Mouse (Mus musculus) neural tube, embryonic 10.5 days (tissue): Measurements from ENCODE around the gene Ppp1r9a.

ENCODE experiments used
- DNase-seq: peaks from one replicate; pipeline ENCODE4 v3.0.0-alpha.2; 2017; ENCODE audit warnings: low spot score; ENCODE audit errors: extremely low spot score

Ppp1r9a gene

DNA sequence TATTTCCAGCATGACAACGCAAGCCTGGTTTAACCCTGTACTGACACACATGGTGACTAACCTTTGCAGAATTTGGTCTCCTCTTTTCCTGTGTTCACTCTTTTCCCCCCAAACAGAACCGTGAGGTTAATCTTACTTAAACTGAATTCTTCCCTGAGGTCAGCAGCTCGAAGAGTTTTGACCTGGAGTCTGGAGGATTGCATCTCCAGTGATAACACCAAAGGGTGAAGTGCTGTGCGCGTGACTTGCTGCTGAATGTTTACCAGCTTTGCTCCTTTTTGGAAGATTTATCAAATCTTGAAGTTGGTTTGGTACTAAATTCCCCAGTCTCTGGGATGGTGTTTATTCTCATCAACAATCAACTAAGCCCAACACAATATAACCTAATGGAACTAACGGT lies 252.1 kb downstream of the Ppp1r9a start:
- DNase-seq = no peak

DNA sequence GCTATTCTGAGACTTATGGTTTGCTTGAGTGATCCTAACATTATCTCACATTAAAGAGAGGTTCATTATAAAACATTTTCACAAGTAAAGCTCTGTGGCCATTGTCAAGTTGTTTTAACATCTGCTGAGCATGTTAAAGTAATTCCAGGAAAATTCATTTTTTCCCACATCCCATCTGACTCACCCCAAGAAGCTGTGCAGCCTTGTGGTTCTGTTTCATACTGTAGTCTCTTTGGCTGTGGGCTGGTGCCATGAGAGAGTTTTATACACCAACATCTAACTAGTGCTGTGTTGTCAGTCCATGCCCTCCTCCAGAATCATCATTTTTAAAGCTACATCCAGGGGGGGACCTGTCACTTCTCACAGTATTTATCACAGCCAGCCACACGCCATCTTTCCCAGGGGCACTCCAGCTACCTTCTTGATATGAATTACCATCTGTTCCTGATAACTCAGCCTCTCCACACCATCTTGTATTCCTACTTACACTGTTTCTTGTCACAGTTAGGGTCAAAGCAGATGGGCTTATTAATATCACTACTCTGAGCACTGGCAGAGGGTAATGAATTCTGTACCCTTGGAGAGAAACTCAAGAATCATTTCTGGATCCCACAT lies 252.7 kb downstream of the Ppp1r9a start:
- no peak for DNase-seq

DNA sequence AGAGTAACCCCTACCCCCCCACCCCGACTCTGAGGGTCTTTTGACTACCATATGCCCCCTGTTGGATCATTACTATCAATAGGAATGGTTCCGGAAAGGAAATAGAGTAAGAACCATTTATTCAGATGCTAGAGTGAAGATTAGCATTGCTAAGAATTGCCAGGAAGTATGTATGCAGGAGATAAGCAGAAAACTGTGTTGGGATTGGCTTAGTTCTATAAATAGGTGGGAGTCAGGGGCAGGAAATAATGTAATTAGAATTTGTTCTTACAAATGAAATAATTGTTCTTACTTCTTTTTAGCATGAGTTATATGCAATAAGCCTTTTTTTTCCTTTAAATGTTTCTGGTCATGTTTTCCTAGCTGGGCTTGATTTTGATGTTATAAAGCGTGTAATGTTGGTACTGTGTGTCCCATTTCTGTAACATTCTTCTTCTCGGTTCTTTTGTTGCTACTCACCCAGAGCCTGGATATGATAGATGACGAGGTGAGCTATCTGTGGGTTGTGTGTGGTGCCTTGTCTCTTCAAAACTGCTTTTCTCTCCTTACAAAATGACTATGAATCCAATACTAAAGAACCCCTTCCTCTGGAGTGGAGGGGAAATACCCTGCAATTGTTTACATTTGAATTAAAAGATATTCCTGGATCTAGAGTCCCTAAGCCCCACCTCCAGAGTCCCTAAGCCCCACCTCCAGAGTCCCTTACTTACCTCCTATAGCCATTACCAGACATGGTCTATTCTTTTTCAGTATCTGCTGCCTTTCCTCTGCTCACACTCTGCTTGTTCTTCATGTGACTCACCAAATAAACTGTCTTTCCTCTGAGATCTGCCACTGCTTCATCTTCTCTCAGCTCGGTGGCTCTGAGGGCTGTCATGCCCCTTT lies 254.1 kb downstream of the Ppp1r9a start:
- no peak for DNase-seq

DNA sequence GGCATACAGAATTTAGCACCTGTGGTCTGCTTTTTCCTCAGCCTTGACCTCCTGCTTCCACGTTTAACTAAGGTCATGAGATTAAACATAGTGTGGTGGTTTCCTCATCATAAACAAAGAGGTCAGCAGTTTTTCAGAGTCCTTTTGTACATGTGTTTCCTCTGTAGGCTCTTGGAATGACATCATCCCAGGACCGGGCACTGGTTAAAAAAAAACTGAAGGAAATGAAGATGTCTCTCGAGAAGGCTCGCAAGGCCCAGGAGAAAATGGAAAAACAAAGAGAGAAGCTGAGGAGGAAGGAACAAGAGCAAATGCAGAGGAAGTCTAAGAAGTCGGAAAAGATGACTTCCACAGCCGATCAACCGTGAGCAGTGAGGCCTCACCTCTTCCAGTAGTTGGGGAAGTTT lies 256.7 kb downstream of the Ppp1r9a start:
- no peak for DNase-seq

DNA sequence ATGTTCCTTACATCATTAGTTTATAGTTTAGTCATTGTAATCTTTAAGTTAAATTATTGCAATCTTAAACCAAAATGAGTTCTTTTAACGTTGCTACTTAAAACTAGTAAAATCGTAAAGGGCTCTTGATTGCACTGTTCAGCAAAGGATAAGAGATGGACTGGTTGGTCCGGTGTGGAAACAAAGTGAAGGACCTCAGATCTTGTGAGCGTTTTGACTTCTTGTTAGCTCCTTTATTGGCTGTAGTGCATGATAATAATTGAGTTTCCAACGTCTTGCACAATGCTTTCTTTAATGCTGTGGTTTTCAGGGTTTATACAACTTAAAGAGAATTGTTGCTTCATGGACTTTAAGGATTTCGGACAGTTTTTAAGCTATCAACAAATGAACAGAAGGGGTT lies 259.3 kb downstream of the Ppp1r9a start:
- no peak for DNase-seq

DNA sequence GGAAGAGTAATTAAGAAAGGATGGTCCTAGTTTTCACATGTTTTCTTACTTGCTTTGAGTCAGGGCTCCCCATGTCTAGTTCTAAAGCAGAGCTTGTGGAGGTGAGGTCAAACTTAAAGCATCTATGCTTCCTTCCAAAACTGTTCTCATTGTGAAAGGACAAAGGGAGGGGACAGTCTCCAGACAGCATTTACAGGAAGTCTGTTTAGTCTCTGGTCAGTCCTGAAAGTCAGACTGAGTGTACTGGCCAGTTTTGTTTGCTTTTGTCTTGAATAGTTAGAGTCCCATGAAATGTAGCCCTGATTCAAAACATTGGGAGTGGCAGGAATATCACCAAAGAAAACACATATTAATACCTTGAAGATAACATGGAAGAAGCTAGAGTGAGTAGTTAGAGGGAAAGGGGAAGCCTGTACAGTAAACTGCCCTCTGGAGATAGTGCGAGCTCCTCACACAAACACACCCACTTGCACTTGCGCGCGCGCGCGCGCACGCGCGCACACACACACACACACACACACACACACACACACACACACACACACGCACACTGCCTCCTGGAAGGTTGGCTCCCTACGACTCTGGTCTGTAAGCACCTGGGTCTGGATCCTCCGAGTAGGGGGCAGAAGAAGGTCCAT lies 260.9 kb downstream of the Ppp1r9a start:
- DNase-seq = no peak

DNA sequence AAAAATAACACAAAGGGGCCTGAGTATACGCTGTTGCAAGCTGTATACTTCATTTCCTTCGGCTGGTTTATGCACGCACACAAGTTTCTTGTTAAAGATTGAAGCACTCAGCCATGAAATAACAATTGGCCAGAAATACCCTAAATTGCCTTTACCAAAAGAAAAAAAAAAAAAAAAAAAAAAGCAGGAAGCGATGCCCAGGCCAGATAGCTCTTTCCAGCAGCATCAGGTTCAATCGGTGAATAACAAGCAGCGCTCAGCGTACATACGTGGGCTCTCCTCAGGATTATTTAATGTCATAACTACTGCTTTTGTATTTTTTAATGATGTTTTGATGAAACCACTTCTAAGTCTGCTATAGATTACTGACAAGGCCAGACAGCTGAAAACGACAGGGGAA lies 262.1 kb downstream of the Ppp1r9a start:
- no peak for DNase-seq

DNA sequence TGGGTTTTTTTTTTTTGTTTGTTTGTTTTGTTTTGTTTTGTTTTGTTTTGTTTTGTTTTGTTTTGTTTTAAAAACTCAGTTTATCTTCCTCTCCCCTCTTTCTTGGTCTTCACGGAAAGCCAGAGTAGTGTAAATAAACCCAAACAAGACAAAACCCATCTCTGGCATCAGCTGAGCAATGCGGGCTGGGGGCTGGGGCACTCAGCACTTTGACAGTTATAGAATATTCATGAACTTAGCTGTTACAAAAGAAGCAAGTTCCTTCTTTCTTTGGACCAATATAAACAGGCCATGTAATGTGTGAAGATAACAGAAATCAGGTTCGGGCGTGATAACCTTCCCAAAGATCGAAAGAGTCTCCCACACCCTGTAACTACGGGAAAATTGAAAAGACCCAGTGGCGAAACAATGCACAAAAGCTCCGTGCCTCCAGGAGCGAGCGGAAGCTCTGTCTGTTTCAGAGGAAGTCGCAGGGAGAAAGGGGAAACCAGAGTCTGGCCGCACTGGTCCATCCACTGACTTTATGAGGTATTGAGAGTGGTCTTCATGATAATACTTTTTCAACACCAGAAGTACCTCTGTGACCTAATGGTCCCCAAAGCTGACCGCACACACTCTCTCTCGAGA lies 264.4 kb downstream of the Ppp1r9a start:
- DNase-seq = no peak

DNA sequence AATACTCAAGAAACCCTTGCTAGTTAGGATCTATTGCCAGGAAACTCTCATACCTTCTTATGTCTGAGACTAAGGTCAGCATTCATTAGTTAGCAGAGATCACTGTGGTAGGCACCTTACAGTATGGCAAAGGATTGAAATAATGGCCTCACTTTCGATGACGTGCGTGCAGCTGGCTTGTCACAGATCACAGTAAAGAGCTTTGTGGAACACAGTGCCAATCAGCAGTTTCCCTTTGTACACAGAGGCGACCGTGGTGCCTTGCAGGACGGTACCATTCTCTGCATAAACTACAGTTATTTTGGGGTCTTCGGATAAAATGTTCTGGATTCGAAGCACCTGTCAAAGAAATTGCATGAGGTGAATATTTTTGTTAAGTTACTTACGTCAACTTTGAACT lies 265.4 kb downstream of the Ppp1r9a start:
- DNase-seq = no peak

DNA sequence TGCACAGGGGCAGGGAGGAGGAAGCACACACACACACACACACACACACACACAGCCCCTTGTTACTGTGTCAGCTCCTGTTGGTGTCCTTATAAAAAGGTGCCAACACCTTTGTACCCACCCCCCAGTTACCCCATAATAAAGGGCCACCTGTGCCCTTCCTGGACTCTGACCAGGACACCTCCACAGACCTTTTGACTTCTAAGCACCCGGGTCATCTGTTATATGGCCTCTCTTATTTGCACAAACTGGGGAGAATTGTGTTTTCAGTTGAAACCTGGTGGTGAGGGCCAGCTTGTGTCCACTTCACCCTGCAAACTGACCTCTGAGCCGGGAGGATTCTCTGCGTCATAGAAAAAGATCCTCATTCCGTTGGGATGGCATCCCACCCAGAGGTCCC lies 268.7 kb downstream of the Ppp1r9a start:
- DNase-seq = no peak

DNA sequence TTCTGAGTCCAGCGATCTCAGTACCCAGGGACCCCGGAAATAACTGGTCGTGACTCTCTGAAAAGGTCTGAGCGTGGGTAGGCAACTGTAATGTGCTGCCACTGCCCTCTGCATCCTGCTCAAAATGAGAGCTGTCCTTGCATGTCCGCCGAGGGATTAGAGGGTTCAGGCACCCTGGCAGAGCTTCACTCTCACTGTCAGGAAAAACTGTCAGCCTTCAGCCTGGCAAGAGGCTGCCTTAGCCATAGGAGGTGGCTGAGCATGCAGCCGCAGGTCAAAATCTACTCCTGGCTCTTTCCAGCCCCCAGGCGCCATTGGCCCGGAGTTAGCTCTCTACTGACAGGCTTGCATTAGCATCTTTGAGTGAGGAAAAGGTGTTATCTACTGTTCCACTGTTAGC lies 269.9 kb downstream of the Ppp1r9a start:
- DNase-seq = no peak

DNA sequence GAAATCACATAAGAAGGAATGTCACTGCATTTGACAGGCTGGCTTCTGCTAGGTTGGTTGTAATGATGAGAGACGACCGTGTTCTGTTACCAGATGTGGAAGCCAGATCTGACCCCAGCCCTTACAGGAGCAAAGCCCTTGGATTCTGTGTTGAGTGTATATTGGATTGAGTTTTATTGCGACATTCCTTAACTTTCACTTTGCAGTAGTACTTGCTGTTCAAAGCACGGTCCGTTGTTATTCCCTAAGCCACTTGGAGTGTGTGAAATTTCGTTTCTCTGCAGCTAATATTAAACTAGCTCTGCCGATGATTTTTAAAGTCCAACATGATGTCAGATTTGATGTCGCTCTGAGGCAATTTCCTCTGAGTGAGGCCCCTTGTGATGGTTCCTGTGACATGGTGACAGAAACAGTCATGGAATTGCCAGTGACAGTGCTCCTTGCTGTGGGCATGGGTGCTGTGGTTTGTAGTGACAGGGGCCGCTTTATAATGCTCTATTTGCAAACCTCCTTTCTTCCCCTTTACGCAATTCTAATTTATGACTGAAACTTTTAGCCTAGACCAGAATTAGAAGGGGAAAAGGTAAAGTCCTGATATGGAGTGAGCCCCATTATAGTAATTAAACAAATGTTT lies 271.6 kb downstream of the Ppp1r9a start:
- no peak for DNase-seq

DNA sequence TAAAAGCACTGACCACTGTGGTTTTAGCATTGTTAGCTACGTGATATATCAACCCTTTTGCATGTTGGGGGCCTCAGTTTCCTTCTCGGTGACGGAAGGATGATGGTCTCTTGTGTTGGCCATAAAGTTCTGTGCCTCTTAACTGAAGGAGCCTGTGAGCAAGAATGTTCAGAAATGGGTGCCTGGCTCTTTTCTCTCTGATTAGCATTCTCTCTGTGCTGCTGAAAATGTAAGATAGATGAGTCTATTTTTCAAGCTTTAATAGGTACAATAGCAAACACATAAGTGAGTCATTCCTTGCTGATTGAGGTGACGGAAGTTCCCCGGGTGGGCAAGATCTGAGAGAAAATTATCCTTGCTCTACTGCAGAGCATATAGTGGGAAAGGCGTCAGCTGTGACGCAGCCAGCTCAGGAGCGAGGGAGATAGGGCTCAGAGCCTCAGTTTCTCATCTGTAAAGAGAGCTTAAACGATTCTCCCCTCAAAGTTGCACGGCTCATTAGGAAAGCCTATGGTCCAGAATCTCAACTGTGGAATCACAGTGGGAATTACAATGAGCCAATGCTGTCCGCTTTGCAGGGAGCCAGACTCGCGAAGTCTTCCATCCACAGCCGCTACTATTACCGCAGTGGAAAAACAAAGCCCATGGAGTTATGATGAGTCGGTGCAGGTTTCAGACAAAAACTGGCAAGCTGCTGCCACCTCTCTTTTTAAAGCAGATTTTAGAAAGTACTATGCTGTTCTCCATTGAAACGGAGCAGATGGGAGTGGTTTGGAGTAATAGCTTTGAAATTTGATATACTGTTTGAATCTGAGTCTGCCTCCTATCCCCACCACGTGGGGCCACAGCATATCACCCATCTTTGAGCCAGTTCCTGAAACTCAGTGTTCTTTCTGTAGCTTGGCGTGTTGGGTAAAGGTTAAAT lies 275.5 kb downstream of the Ppp1r9a start:
- DNase-seq = no peak

DNA sequence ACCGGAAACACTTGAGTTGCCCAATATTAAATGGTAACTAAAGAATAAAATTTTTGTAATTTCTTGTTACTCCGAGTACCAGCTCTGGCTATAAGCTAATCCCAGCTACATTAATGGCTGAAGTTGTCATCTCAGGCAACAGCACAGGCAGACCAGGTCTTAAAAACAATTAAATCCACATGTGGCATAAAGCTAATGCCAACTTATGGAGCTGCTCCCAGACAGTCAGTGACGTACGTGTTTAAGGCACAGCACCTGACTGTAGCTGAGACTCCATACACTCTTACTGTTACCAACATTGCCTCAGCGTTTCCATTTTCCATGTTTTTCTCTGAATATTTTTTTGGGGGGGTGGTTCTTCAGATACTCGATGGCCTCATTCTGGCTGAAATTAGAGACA lies 276.5 kb downstream of the Ppp1r9a start:
- DNase-seq = no peak

DNA sequence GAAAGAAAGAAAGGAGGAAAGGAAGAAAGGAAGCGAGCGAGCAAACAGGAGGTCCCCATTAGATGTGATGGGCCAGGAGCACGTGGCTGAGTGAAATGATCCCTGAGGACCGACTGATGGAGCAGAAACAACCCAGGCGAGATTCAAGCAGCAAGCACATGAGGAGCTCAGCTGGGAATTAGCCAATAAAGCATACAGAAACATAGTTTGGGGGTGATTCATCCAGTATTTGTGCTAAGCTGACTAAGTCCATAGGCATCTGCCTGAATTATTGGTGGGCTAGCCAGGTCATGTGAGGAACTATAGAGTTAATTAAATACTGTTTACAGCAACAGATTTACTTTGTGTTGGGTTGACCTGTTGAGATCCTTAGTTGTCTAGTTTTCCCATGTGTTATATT lies 277.9 kb downstream of the Ppp1r9a start:
- no peak for DNase-seq

DNA sequence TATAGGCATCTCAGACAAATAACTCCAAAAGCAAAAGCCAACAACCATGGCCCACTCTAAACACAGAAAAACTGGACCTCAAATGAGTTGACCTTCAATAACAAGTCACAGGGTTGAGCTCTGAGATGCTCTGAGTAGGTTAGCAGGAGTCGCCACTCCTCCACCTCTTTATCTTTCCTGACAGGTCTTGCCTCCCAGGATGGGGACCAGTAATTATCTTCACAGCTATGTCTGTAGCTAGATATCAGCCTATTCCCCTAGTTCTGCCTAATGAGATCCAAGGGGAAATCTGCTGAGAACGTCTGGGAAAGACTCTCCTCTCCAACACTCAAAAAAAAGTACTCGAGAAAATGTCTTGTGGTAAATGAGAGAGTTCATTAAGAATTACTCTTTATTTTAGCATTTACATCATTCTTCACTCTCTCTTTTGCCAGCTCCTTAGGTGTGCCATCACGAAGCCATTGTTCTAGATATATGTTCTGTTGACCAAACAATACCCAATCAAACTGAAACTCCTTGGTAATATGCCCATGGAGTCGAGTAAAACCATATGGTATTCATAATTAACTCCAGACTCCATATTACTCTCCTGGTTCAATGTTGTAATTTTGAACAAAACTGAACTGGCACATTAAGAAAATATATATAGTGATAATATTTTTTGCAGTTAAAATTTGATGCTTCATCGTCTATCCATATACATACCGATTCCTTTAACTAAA lies 283.7 kb downstream of the Ppp1r9a start:
- DNase-seq = no peak

DNA sequence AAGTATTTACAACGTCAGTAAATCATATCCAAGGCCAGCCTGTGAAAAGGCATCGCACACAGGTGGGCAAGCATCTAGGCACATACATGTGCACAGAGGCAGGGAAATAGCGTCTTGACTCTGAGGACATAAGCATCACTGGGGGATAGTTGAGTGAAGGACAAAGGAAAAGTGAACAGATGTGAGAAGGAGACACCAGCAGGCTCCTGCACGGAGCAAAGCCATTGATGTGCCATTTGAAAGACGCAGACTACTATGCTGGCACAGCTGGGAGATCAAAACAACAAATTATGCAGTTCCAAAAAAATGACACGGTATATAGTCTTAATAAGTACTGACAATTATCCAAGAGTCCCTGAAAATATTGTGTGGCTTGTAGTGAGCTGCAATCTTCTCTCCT lies 284.9 kb downstream of the Ppp1r9a start:
- DNase-seq = no peak

DNA sequence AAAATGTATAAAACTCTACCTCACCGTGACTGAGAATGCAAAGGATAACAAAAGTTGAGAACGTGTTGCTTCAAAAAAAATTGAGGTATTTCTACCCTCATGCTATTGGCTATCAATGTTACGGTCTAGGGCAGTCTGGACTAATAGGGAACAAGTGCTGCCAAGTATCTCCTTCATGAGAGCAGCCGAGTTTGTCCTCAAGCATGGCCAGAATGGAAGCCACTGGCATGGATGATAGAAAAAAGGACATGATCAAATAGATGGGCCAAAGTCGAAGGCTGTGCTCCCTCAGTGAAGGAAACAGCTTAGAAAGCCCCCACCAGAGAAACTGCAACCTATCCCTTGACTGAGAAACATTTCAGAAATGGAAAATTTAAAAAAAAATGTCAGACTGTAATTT lies 285.3 kb downstream of the Ppp1r9a start:
- no peak for DNase-seq

DNA sequence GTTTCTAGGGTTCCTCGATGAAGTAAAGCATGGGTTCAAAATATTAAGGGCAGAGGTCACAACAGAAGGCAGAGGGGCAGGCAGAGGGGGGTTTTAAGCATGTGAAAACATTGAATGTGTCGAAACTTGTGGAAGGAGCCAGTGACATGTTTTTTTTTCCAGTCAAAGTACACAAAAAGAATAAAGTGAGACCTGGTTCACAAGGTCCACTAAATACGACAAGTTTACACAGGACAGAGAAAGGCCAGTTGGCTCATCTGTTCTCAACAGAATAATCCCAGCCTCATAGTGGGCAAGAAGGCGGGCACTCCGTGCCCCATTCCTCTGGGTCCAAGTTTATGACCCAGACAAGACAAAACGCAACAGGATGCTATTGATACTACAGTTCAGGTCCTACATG lies 286.2 kb downstream of the Ppp1r9a start:
- no peak for DNase-seq

DNA sequence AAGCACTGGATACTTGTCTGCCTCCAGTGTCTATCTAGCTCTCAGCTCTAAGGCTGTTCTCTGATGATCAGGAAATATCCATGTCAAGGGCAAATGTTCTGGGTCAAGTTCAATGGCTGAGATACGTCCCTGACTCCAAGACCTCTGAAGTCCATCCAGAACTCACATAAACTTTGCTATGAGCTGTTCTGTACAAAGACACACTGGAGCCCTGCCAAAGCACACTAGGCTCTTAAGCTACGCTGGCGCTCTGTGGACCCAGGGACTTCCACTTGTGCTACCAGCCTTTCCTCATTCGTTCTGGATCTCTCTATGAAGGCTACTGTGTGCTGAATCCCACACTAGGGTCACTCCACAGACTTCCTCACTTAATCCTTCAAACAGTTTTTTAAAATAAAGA lies 286.8 kb downstream of the Ppp1r9a start:
- DNase-seq = no peak
